Mouse (Mus musculus) MEL (cell line): ENCODE results near the gene Plekhh3.

Source experiments
- CHD2 ChIP-seq: IDR thresholded peaks from 2 replicates; pipeline ENCODE4 v1.6.1; 2011; ENCODE audit warnings: low read length, improper control_type of control experiment
- E2F4 ChIP-seq: IDR thresholded peaks from 2 replicates; pipeline ENCODE4 v1.6.1; 2011; ENCODE audit warnings: low read depth, low read length, improper control_type of control experiment, borderline replicate concordance
- EP300 ChIP-seq, 2 experiments: IDR thresholded peaks; 2 replicates each; pipeline ENCODE4 v1.6.1; 2011; ENCODE audit warnings: improper control_type of control experiment in 2 of 2, low read length in 2 of 2, low read depth in 1 of 2, mild to moderate bottlenecking in 1 of 2
- KAT2A ChIP-seq: conservative IDR thresholded peaks from 2 replicates; pipeline ENCODE4 v1.6.1; 2012; ENCODE audit warnings: low read depth, low read length, improper control_type of control experiment, inconsistent platforms
- MYB ChIP-seq: IDR thresholded peaks from 2 replicates; pipeline ENCODE4 v1.6.1; 2011; ENCODE audit warnings: mild to moderate bottlenecking, low read depth, low read length, improper control_type of control experiment
- POLR2AphosphoS2 ChIP-seq: IDR thresholded peaks from 2 replicates; pipeline ENCODE4 v1.6.1; 2011; ENCODE audit warnings: low read length, improper control_type of control experiment
- SMC3 ChIP-seq: IDR thresholded peaks from 2 replicates; pipeline ENCODE4 v1.6.1; 2011; ENCODE audit warnings: low read depth, low read length, improper control_type of control experiment
- ZC3H11A ChIP-seq: IDR thresholded peaks from 2 replicates; pipeline ENCODE4 v1.6.1; 2012; ENCODE audit warnings: low read depth, mild to moderate bottlenecking, inconsistent platforms, low read length, improper control_type of control experiment
- ZKSCAN1 ChIP-seq: IDR thresholded peaks from 2 replicates; pipeline ENCODE4 v1.6.1; 2012; ENCODE audit warnings: low read depth, mild to moderate bottlenecking, inconsistent platforms, low read length, improper control_type of control experiment, moderate library complexity

DNA sequence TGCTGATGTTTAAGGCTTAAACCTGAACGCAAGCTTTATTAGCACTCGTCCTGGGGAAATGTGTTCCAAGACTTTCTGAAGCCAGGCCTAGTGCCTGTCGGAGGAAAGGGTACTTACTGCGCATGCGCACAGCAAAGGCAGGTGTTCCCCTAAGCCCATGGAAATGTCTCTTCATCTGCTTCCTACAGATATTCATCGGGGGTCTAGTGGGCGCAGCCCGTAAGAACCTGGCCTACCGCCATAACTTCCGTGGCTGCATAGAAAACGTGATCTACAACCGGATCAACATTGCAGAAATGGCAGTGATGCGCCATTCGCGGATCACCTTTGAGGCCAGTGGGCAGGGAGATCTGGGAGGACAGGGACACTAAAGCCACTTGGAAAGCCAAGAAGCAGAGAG lies 8.2 kb upstream of the Plekhh3 start:
- TF ChIP-seq SMC3 (no peak), CHD2 (no peak), ZKSCAN1 (no peak), KAT2A (no peak), POLR2AphosphoS2 (no peak), EP300 (IDR thresholded peaks at IDR 0.05; ENCODE audit: low read depth in 1 of 2, low read length in 2 of 2) (no peak), E2F4 (no peak), MYB (no peak), ZC3H11A (no peak)
